Mouse (Mus musculus): ENCODE measurements around the gene Gdpd3.

DNA sequence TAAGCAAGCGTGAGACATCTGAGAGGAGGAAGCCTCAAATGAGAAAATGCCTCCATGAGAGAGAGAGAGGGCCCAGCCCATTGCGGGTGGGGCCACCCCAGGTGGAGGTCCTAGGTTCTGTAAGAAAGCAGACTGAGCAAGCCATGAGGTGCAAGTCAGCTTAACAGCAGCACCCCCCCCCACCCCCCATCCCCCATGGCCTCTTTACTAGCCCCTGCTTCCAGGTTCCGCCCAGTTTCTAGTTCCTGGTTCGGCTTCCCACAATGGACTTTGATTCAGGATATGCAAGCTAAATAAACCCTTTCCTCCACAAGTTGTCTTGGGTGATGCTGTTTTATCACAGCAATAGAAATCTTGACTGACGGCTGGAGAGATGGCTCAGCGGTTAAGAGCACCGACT lies 17.3 kb upstream of the Gdpd3 start:
- TF ChIP-seq CHD2 (IDR thresholded peaks at IDR 0.05; ENCODE audit: low read depth, low read length) (no peak), ZNF384 (IDR thresholded peaks at IDR 0.05; ENCODE audit: low read depth, low read length) (no peak), MAFK (IDR thresholded peaks at IDR 0.05; ENCODE audit: insufficient read depth, low read depth, low read length) (no peak), HCFC1 (IDR thresholded peaks at IDR 0.05; ENCODE audit: borderline replicate concordance, insufficient read depth, low read length) (no peak)
